ENCODE assay signal across 20 mouse cellular contexts in the genomic region with DNA sequence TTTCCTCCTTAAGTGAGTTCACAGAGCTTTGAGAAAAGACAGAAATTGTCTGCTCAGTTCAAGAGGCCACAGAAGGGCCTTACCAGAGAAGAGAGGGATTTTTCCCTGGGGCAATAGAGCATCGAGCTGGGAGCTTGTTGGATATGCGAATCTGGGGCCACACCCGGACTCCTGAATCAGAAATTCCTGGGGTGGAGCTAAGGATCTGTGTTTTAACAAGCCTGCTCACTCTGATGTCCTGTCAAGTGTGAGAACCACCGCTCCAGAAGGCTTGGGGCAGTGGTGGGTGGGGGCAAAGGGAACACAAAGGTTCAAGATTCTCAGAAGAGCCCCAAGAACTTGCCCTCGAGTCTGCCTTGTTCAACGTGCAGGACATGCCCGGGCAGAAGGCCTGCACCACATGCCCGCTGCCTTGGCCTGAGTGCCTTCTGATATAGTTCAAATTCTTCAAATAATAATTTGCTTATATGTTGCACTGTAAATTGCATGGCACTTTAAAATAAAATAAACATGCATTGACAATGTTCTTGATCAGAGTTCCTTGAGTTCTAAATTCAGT.
A peak's percentile ranks its signal among the peaks of the same experiment; 100 is the strongest.
DNase-seq lines count a peak whose midpoint lies in the region; ATAC-seq lines count a peak whose summit lies in the region.
"Had no signal": no experiment of that assay in that cellular context is flagged by ENCODE, and none has a peak within 500 bp of the region (broad histone marks: within the 10 kb centered on the region; RNA-seq: fewer than 3 reads in every experiment).

No protein-coding gene starts in this region.

- no peak overlapping the region for H3K4me3 ChIP-seq in forebrain, embryonic 11.5 days (ENCODE audit: low read depth, low read length)
- no peak overlapping the region for H3K4me3 ChIP-seq in forebrain, embryonic 16.5 days (replicated peaks; ENCODE audit: low read length)
- H3K4me3 ChIP-seq in embryonic facial prominence, embryonic 10.5 days = no peak overlapping the region
- H3K4me3 ChIP-seq in stomach, embryonic 15.5 days (replicated peaks) = no peak overlapping the region
- H3K4me3 ChIP-seq: forebrain, embryonic 15.5 days; heart, embryonic 13.5 days; hindbrain, embryonic 15.5 days; intestine, embryonic 15.5 days; neural tube, embryonic 15.5 days had no signal

- no peak overlapping the region for H3K9ac ChIP-seq in forebrain, embryonic 11.5 days (ENCODE audit: low read length)
- H3K9ac ChIP-seq in forebrain, embryonic 16.5 days (replicated peaks; ENCODE audit: low read depth, low read length) = no peak overlapping the region
- H3K9ac ChIP-seq in stomach, embryonic 15.5 days = no peak overlapping the region
- H3K9ac ChIP-seq: forebrain, embryonic 15.5 days; heart, embryonic 13.5 days; hindbrain, embryonic 15.5 days; intestine, embryonic 15.5 days; neural tube, embryonic 15.5 days had no signal

- H3K27ac ChIP-seq in forebrain, embryonic 11.5 days (ENCODE audit: low read depth, low read length) = no peak overlapping the region
- H3K27ac ChIP-seq in forebrain, embryonic 16.5 days (ENCODE audit: low read length) = no peak overlapping the region
- H3K27ac ChIP-seq in embryonic facial prominence, embryonic 10.5 days (replicated peaks) = peak overlapping the region; percentile 14; the same call in 1 of the 2 replicates
- peak overlapping the region; percentile 54; the same call in 1 of the 2 replicates for H3K27ac ChIP-seq in stomach, embryonic 15.5 days
- H3K27ac ChIP-seq: forebrain, embryonic 15.5 days; heart, embryonic 13.5 days; hindbrain, embryonic 15.5 days; intestine, embryonic 15.5 days; neural tube, embryonic 15.5 days had no signal

- no peak overlapping the region for H3K4me2 ChIP-seq in forebrain, embryonic 11.5 days (ENCODE audit: low read depth, low read length, severe bottlenecking)
- no peak overlapping the region for H3K4me2 ChIP-seq in forebrain, embryonic 16.5 days (ENCODE audit: low read length)
- H3K4me2 ChIP-seq in stomach, embryonic 15.5 days = no peak overlapping the region
- H3K4me2 ChIP-seq: forebrain, embryonic 15.5 days; heart, embryonic 13.5 days; hindbrain, embryonic 15.5 days; intestine, embryonic 15.5 days; neural tube, embryonic 15.5 days had no signal

- H3K9me3 ChIP-seq in forebrain, embryonic 11.5 days (ENCODE audit: control insufficient read depth, low read length) = no peaks in the 10 kb centered on the region; the same call in 1 of the 2 replicates
- H3K9me3 ChIP-seq in forebrain, embryonic 16.5 days (ENCODE audit: control insufficient read depth, low read length) = no peaks in the 10 kb centered on the region
- H3K9me3 ChIP-seq in embryonic facial prominence, embryonic 10.5 days = peaks cover 3% of the 10 kb centered on the region; the same call in 1 of the 2 replicates
- no peaks in the 10 kb centered on the region for H3K9me3 ChIP-seq in stomach, embryonic 15.5 days
- H3K9me3 ChIP-seq: forebrain, embryonic 15.5 days; heart, embryonic 13.5 days; hindbrain, embryonic 15.5 days; intestine, embryonic 15.5 days had no signal

- no peak for ATAC-seq in forebrain, embryonic 11.5 days (replicated peaks; ENCODE audit: low FRiP score)
- ATAC-seq in forebrain, embryonic 16.5 days = no peak
- ATAC-seq in stomach, embryonic 15.5 days (ENCODE audit: insufficient read depth, low FRiP score, low read depth) = no peak
- ATAC-seq: activated CD4-positive, CD25-positive, alpha-beta regulatory T cell, adult 4 months; forebrain, embryonic 15.5 days; intestine, embryonic 15.5 days; midbrain, embryonic 16.5 days had no signal

- H3K36me3 ChIP-seq in forebrain, embryonic 11.5 days (ENCODE audit: control insufficient read depth, insufficient read depth, low read length) = no peaks in the 10 kb centered on the region
- H3K36me3 ChIP-seq in forebrain, embryonic 16.5 days (ENCODE audit: control insufficient read depth, insufficient read depth) = no peaks in the 10 kb centered on the region
- no peaks in the 10 kb centered on the region for H3K36me3 ChIP-seq in embryonic facial prominence, embryonic 10.5 days (replicated peaks)
- H3K36me3 ChIP-seq in stomach, embryonic 15.5 days = no peaks in the 10 kb centered on the region
- H3K36me3 ChIP-seq: forebrain, embryonic 15.5 days; heart, embryonic 13.5 days; hindbrain, embryonic 15.5 days; intestine, embryonic 15.5 days; neural tube, embryonic 15.5 days had no signal

- no peaks in the 10 kb centered on the region for H3K27me3 ChIP-seq in forebrain, embryonic 11.5 days (ENCODE audit: control insufficient read depth, insufficient read depth, low read length)
- H3K27me3 ChIP-seq in forebrain, embryonic 16.5 days (replicated peaks; ENCODE audit: control insufficient read depth, insufficient read depth, low read length) = no peaks in the 10 kb centered on the region
- H3K27me3 ChIP-seq in embryonic facial prominence, embryonic 10.5 days (replicated peaks; ENCODE audit: low read depth, poor library complexity, severe bottlenecking) = peaks cover 21% of the 10 kb centered on the region
- no peaks in the 10 kb centered on the region for H3K27me3 ChIP-seq in stomach, embryonic 15.5 days (replicated peaks)
- H3K27me3 ChIP-seq: CH12.LX; forebrain, embryonic 15.5 days; heart, embryonic 13.5 days; hindbrain, embryonic 15.5 days; intestine, embryonic 15.5 days; neural tube, embryonic 15.5 days had no signal

- H3K4me1 ChIP-seq in forebrain, embryonic 11.5 days (replicated peaks; ENCODE audit: control insufficient read depth, insufficient read depth, low read length) = no peaks in the 10 kb centered on the region
- H3K4me1 ChIP-seq in forebrain, embryonic 16.5 days (replicated peaks; ENCODE audit: control insufficient read depth, insufficient read depth, low read length) = no peaks in the 10 kb centered on the region
- peaks cover 36% of the 10 kb centered on the region for H3K4me1 ChIP-seq in embryonic facial prominence, embryonic 10.5 days
- peaks cover 11% of the 10 kb centered on the region; the same call in 1 of the 2 replicates for H3K4me1 ChIP-seq in stomach, embryonic 15.5 days
- H3K4me1 ChIP-seq: hindbrain, embryonic 15.5 days had no signal

- WGBS in forebrain, embryonic 11.5 days = 67% methylated on average over 8 of the region's 8 CpGs
- WGBS in forebrain, embryonic 16.5 days = 70% methylated on average over 8 of the region's 8 CpGs
- 62% methylated on average over 8 of the region's 8 CpGs for WGBS in embryonic facial prominence, embryonic 10.5 days
- WGBS in stomach, embryonic 15.5 days = 55% methylated on average over 8 of the region's 8 CpGs

- peak; percentile 37 for DNase-seq in forebrain, embryonic 11.5 days (ENCODE audit: low spot score)
- DNase-seq in 3T3-L1 (ENCODE audit: low read depth, low spot score) = peak; percentile 72
- DNase-seq in embryonic facial prominence, embryonic 10.5 days (ENCODE audit: low spot score) = peak; percentile 18
- DNase-seq in adrenal gland, adult 18-20 months (ENCODE audit: low spot score in 2 of 2) = no peak
- DNase-seq in frontal cortex, postnatal 14 days (ENCODE audit: low spot score in 2 of 2) = no peak
- DNase-seq: adrenal gland, postnatal 14 days; cerebellum, postnatal 14 days; embryo, embryonic 11 days; liver; right cerebral cortex, postnatal 25 days had no signal

Comparison
In these comparisons a context has a peak if more than half of its experiments do, and no peak if none do; other contexts are left out.
1. DNase-seq: peak in forebrain, embryonic 11.5 days (single experiment), 3T3-L1 (single experiment) and embryonic facial prominence, embryonic 10.5 days (single experiment); none in adrenal gland, adult 18-20 months (0 of 2) and frontal cortex, postnatal 14 days (0 of 2).
2. H3K27ac ChIP-seq: peak in embryonic facial prominence, embryonic 10.5 days (single experiment) and stomach, embryonic 15.5 days (single experiment); none in forebrain, embryonic 11.5 days (single experiment) and forebrain, embryonic 16.5 days (single experiment).